Comparison of ENCODE assay signal across 10 mouse cellular contexts in genomic region chr5:131630577-131630976, GRCm38 (mm10).
DNase-seq lines count a peak whose midpoint lies in the region; ATAC-seq lines count a peak whose summit lies in the region.
"Had no signal": no experiment of that assay in that cellular context is flagged by ENCODE, and none has a peak within 500 bp of the region (broad histone marks: within the 10 kb centered on the region; RNA-seq: fewer than 3 reads in every experiment).

No protein-coding gene starts in this region.

- no peak for ATAC-seq in embryonic facial prominence, embryonic 11.5 days (replicated peaks; ENCODE audit: insufficient number of reproducible peaks, low FRiP score, low TSS enrichment, low read depth)
- 0 out of 2 replicates have a peak, but pooled peaks have one; percentile 37 for ATAC-seq in hindbrain, embryonic 14.5 days (ENCODE audit: low FRiP score)
- ATAC-seq in megakaryocyte progenitor cell, adult 5-6 weeks (replicated peaks; ENCODE audit: poor library complexity): peak; percentile 64

- no peaks in the 10 kb centered on the region for H3K27me3 ChIP-seq in embryonic facial prominence, embryonic 11.5 days (ENCODE audit: control insufficient read depth, insufficient read depth, low read length)
- no peaks in the 10 kb centered on the region for H3K27me3 ChIP-seq in hindbrain, embryonic 14.5 days (ENCODE audit: control insufficient read depth, insufficient read depth, low read length)
- H3K27me3 ChIP-seq: embryonic facial prominence, embryonic 15.5 days had no signal

- H3K4me3 ChIP-seq in embryonic facial prominence, embryonic 11.5 days (ENCODE audit: low read depth, low read length): no peak overlapping the region
- no peak overlapping the region for H3K4me3 ChIP-seq in hindbrain, embryonic 14.5 days (replicated peaks; ENCODE audit: low read length)
- H3K4me3 ChIP-seq: embryonic facial prominence, embryonic 15.5 days had no signal

- H3K4me1 ChIP-seq in embryonic facial prominence, embryonic 11.5 days (ENCODE audit: control insufficient read depth, insufficient read depth, low read length): peaks cover 12% of the 10 kb centered on the region; the same call in 1 of the 2 replicates
- H3K4me1 ChIP-seq in hindbrain, embryonic 14.5 days (replicated peaks; ENCODE audit: control insufficient read depth, insufficient read depth, low read length): peaks cover 23% of the 10 kb centered on the region

- DNase-seq in cerebellum, postnatal 25 days: peak; percentile 30 to 72
- DNase-seq in cerebellum, adult 11 months: no peak
- DNase-seq in embryonic facial prominence, embryonic 11.5 days (ENCODE audit: low spot score): peak; percentile 48
- peak; percentile 69 for DNase-seq in hindbrain, embryonic 14.5 days (ENCODE audit: low spot score)
- no peak for DNase-seq in adrenal gland, adult (ENCODE audit: inconsistent age in 2 of 2, low spot score in 1 of 2)
- DNase-seq in adrenal gland, postnatal 25 days: no peak
- DNase-seq in layer of hippocampus, postnatal 14 days (ENCODE audit: low spot score in 2 of 2): no peak
- DNase-seq: gastrocnemius, postnatal 14 days had no signal

- no peak overlapping the region for H3K27ac ChIP-seq in embryonic facial prominence, embryonic 11.5 days (replicated peaks; ENCODE audit: low read depth, low read length)
- H3K27ac ChIP-seq in hindbrain, embryonic 14.5 days: peak overlapping the region; percentile 84
- H3K27ac ChIP-seq: embryonic facial prominence, embryonic 15.5 days had no signal

- no peak overlapping the region for H3K4me2 ChIP-seq in embryonic facial prominence, embryonic 11.5 days (ENCODE audit: low read depth, low read length)
- peak overlapping the region; percentile 15; the same call in 1 of the 2 replicates for H3K4me2 ChIP-seq in hindbrain, embryonic 14.5 days (replicated peaks)
- H3K4me2 ChIP-seq: embryonic facial prominence, embryonic 15.5 days had no signal

- no peaks in the 10 kb centered on the region for H3K36me3 ChIP-seq in embryonic facial prominence, embryonic 11.5 days (replicated peaks; ENCODE audit: control insufficient read depth, insufficient read depth, low read depth, low read length)
- H3K36me3 ChIP-seq in hindbrain, embryonic 14.5 days (replicated peaks; ENCODE audit: control insufficient read depth, insufficient read depth): no peaks in the 10 kb centered on the region
- H3K36me3 ChIP-seq: embryonic facial prominence, embryonic 15.5 days had no signal

- H3K9ac ChIP-seq in embryonic facial prominence, embryonic 11.5 days (replicated peaks; ENCODE audit: low read length): 0 out of 2 replicates have a peak overlapping the region, but pooled peaks have one; percentile 18
- H3K9ac ChIP-seq in hindbrain, embryonic 14.5 days: peak overlapping the region; percentile 25
- H3K9ac ChIP-seq: embryonic facial prominence, embryonic 15.5 days had no signal

- WGBS in embryonic facial prominence, embryonic 11.5 days: 15% methylated on average over 7 of the region's 7 CpGs
- WGBS in hindbrain, embryonic 14.5 days: 9% methylated on average over 7 of the region's 7 CpGs

- no peaks in the 10 kb centered on the region for H3K9me3 ChIP-seq in embryonic facial prominence, embryonic 11.5 days (replicated peaks; ENCODE audit: control insufficient read depth, low read length)
- no peaks in the 10 kb centered on the region for H3K9me3 ChIP-seq in hindbrain, embryonic 14.5 days (ENCODE audit: control insufficient read depth, low read length)
- H3K9me3 ChIP-seq: embryonic facial prominence, embryonic 15.5 days had no signal

Comparison
In these comparisons a context has a peak if more than half of its experiments do, and no peak if none do; other contexts are left out.
1. DNase-seq: peak in cerebellum, postnatal 25 days (2 of 2), embryonic facial prominence, embryonic 11.5 days (single experiment) and hindbrain, embryonic 14.5 days (single experiment); none in cerebellum, adult 11 months (single experiment), adrenal gland, adult (0 of 2), adrenal gland, postnatal 25 days (single experiment) and layer of hippocampus, postnatal 14 days (0 of 2).